23 mouse cellular contexts compared by ENCODE assay signal in genomic region chr5:31267686-31268085, GRCm38 (mm10). TPM values are rescaled to one million over a fixed set of nuclear protein-coding genes. Genes with fewer than 3 reads are reported as not detected.
"Had no signal": no experiment of that assay in that cellular context is flagged by ENCODE, and none has a peak within 500 bp of the region (broad histone marks: within the 10 kb centered on the region; RNA-seq: fewer than 3 reads in every experiment).

No protein-coding gene starts in this region.

- H3K36me3 ChIP-seq: liver, embryonic 15.5 days had no signal

- H3K9ac ChIP-seq: limb, embryonic 13.5 days; liver, embryonic 12.5 days; liver, embryonic 15.5 days; lung, embryonic 15.5 days had no signal

- H3K4me2 ChIP-seq: limb, embryonic 13.5 days; liver, embryonic 12.5 days; liver, embryonic 15.5 days; lung, embryonic 15.5 days had no signal

- H3K27me3 ChIP-seq: limb, embryonic 13.5 days; liver, embryonic 12.5 days; liver, embryonic 15.5 days; lung, embryonic 15.5 days had no signal

- H3K4me3 ChIP-seq: layer of hippocampus, adult 2 months; limb, embryonic 10.5 days; limb, embryonic 13.5 days; liver, embryonic 12.5 days; liver, embryonic 15.5 days; lung, embryonic 15.5 days; midbrain, embryonic 10.5 days; myocyte had no signal

- H3K27ac ChIP-seq: layer of hippocampus, adult 2 months; limb, embryonic 10.5 days; limb, embryonic 13.5 days; liver, embryonic 12.5 days; liver, embryonic 15.5 days; lung, embryonic 15.5 days; midbrain, embryonic 10.5 days had no signal

- H3K4me1 ChIP-seq: limb, embryonic 10.5 days; limb, embryonic 13.5 days; liver, embryonic 12.5 days; liver, embryonic 15.5 days; lung, embryonic 15.5 days had no signal

- DNase-seq: kidney, adult 9 months; layer of hippocampus, adult 9-11 months; liver; lung, adult 18-20 months; lung, postnatal 10 days; lung, postnatal 36 days; midbrain, embryonic 14.5 days; thymus, adult 2 months; thymus, postnatal 14 days; thymus, postnatal 4 days had no signal

- ATAC-seq: intestine, postnatal 0 days; liver, embryonic 12.5 days had no signal

- H3K9me3 ChIP-seq: limb, embryonic 10.5 days; limb, embryonic 13.5 days; liver, embryonic 12.5 days; liver, embryonic 15.5 days; lung, embryonic 15.5 days; midbrain, embryonic 10.5 days had no signal

RNA-seq across cellular contexts. Expression of gene Gm9970, which starts 26.7 kb away (rescaled TPM):
- total RNA-seq: layer of hippocampus, postnatal 25 days; left cerebral cortex, adult 18-20 months; left cerebral cortex, postnatal 25 days had no signal
- polyA plus RNA-seq: large intestine, adult 2 months; liver, embryonic 12.5 days; liver, embryonic 15.5 days; myocyte had no signal
